Mouse (Mus musculus): Measurements from ENCODE around the gene Ppm1n. TPM values are rescaled to one million over a fixed set of nuclear protein-coding genes. Genes with fewer than 3 reads are reported as not detected.
"Not testable (repeated sequence)": the region's sequence is repeated elsewhere in the genome, so short reads cannot be mapped to it uniquely, and the experiment has no call there.

Gene Ppm1n
- polyA plus RNA-seq, 1 experiment from 2014 or later: 0.12 TPM

GRCm38 (mm10) chr7:19284763-19285162 lies 4.9 kb upstream of the Ppm1n start:
- no peak overlapping the region for H3K4me2 ChIP-seq (replicated peaks; ENCODE audit: low read depth)
- no peak overlapping the region for H3K9ac ChIP-seq (ENCODE audit: low read depth, low read length)
- WGBS: 33% methylated on average over 4 of the region's 4 CpGs
- H3K4me3 ChIP-seq (ENCODE audit: low read depth, low read length): no peak overlapping the region
- TF ChIP-seq CTCF (IDR thresholded peaks at IDR 0.05; ENCODE audit: low read depth): peak; percentile 81
- H3K9me3 ChIP-seq (ENCODE audit: control insufficient read depth): no peaks in the 10 kb centered on the region
- H3K27ac ChIP-seq (ENCODE audit: low read depth, low read length): no peak overlapping the region
- no peaks in the 10 kb centered on the region for H3K36me3 ChIP-seq (ENCODE audit: control insufficient read depth, insufficient read depth)
- H3K4me1 ChIP-seq (replicated peaks; ENCODE audit: control insufficient read depth, insufficient read depth, low read length): no peaks in the 10 kb centered on the region; the same call in 1 of the 2 replicates
- peaks cover 19% of the 10 kb centered on the region for H3K27me3 ChIP-seq (replicated peaks; ENCODE audit: control insufficient read depth, insufficient read depth, low read length)
- no peak for ATAC-seq

- Histone ChIP-seq H3K9ac (ENCODE audit: low read depth, low read length) (no peak overlapping the region), H3K4me3 (ENCODE audit: low read depth, low read length) (0 out of 2 replicates have a peak overlapping the region, but pooled peaks have one; percentile 56)
- ATAC-seq: no peak
Measured at GRCm38 (mm10) chr7:19283406-19283804, 3.5 kb upstream of the Ppm1n start.

GRCm38 (mm10) chr7:19282791-19283405 lies 3.0 kb upstream of the Ppm1n start:
- no peaks in the 10 kb centered on the region; the same call in 1 of the 2 replicates for H3K4me1 ChIP-seq (replicated peaks; ENCODE audit: control insufficient read depth, insufficient read depth, low read length)
- H3K27ac ChIP-seq (ENCODE audit: low read depth, low read length): no peak overlapping the region
- TF ChIP-seq CTCF (IDR thresholded peaks at IDR 0.05; ENCODE audit: low read depth): no peak
- H3K9ac ChIP-seq (ENCODE audit: low read depth, low read length): peak overlapping the region; percentile 35; the same call in 1 of the 2 replicates
- H3K27me3 ChIP-seq (replicated peaks; ENCODE audit: control insufficient read depth, insufficient read depth, low read length): peaks cover 38% of the 10 kb centered on the region
- WGBS: under 1% methylated on average over 32 of the region's 35 CpGs
- H3K9me3 ChIP-seq (ENCODE audit: control insufficient read depth): no peaks in the 10 kb centered on the region
- peak; percentile 48 for ATAC-seq
- peak overlapping the region; percentile 88 for H3K4me2 ChIP-seq (replicated peaks; ENCODE audit: low read depth)
- peak overlapping the region; percentile 56 for H3K4me3 ChIP-seq (ENCODE audit: low read depth, low read length)
- no peaks in the 10 kb centered on the region for H3K36me3 ChIP-seq (ENCODE audit: control insufficient read depth, insufficient read depth)

More at GRCm38 (mm10) chr7:19283406-19283804, 3.5 kb upstream of the Ppm1n start:
- 33% methylated on average over 14 of the region's 14 CpGs for WGBS
- no peaks in the 10 kb centered on the region; the same call in 1 of the 2 replicates for H3K4me1 ChIP-seq (replicated peaks; ENCODE audit: control insufficient read depth, insufficient read depth, low read length)
- no peak overlapping the region for H3K27ac ChIP-seq (ENCODE audit: low read depth, low read length)
- peak overlapping the region; percentile 88; the same call in 1 of the 2 replicates for H3K4me2 ChIP-seq (replicated peaks; ENCODE audit: low read depth)
- peaks cover 33% of the 10 kb centered on the region for H3K27me3 ChIP-seq (replicated peaks; ENCODE audit: control insufficient read depth, insufficient read depth, low read length)
- no peaks in the 10 kb centered on the region for H3K36me3 ChIP-seq (ENCODE audit: control insufficient read depth, insufficient read depth)
- H3K9me3 ChIP-seq (ENCODE audit: control insufficient read depth): no peaks in the 10 kb centered on the region
- no peak for TF ChIP-seq CTCF (IDR thresholded peaks at IDR 0.05; ENCODE audit: low read depth)

GRCm38 (mm10) chr7:19282385-19282784 lies 2.5 kb upstream of the Ppm1n start, which contains the start of gene Rtn2:
TSS of gene Rtn2 (plus strand) at chr7:19282624.
- no peak for TF ChIP-seq CTCF (IDR thresholded peaks at IDR 0.05; ENCODE audit: low read depth)
- Histone ChIP-seq H3K4me2 (replicated peaks; ENCODE audit: low read depth) (peak within 1 kb of the TSS; percentile 88), H3K27me3 (replicated peaks; ENCODE audit: control insufficient read depth, insufficient read depth, low read length) (peaks cover 42% of the 10 kb centered on the region), H3K4me3 (ENCODE audit: low read depth, low read length) (peak within 1 kb of the TSS; percentile 56), H3K9ac (ENCODE audit: low read depth, low read length) (peak within 1 kb of the TSS; percentile 35; the same call in 1 of the 2 replicates), H3K4me1 (replicated peaks; ENCODE audit: control insufficient read depth, insufficient read depth, low read length) (no peaks in the 10 kb centered on the region; the same call in 1 of the 2 replicates), H3K27ac (ENCODE audit: low read depth, low read length) (no peak within 1 kb of the TSS), H3K36me3 (ENCODE audit: control insufficient read depth, insufficient read depth) (no peaks in the 10 kb centered on the region), H3K9me3 (ENCODE audit: control insufficient read depth) (no peaks in the 10 kb centered on the region)
- ATAC-seq: peak; percentile 75
- under 1% methylated on average over 36 of the region's 37 CpGs for WGBS

GRCm38 (mm10) chr7:19281680-19282304 lies 1.9 kb upstream of the Ppm1n start:
- Histone ChIP-seq H3K27me3 (replicated peaks; ENCODE audit: control insufficient read depth, insufficient read depth, low read length) (peaks cover 42% of the 10 kb centered on the region), H3K4me2 (replicated peaks; ENCODE audit: low read depth) (peak overlapping the region; percentile 88), H3K4me3 (ENCODE audit: low read depth, low read length) (0 out of 2 replicates have a peak overlapping the region, but pooled peaks have one; percentile 56)
- H3K36me3 ChIP-seq (ENCODE audit: control insufficient read depth, insufficient read depth); H3K9me3 ChIP-seq (ENCODE audit: control insufficient read depth); H3K27ac ChIP-seq (ENCODE audit: low read depth, low read length); H3K4me1 ChIP-seq (replicated peaks; ENCODE audit: control insufficient read depth, insufficient read depth, low read length); H3K9ac ChIP-seq (ENCODE audit: low read depth, low read length): not testable (repeated sequence)
- 33% methylated on average over 6 of the region's 6 CpGs for WGBS
- 0 out of 2 replicates have a peak, but pooled peaks have one; percentile 2 for ATAC-seq
- TF ChIP-seq CTCF (IDR thresholded peaks at IDR 0.05; ENCODE audit: low read depth): peak; percentile 80

- no peak for ATAC-seq
- H3K27me3 ChIP-seq (replicated peaks; ENCODE audit: control insufficient read depth, insufficient read depth, low read length): peaks cover 42% of the 10 kb centered on the region
- 3% methylated on average over 34 of the region's 34 CpGs for WGBS
Measured at GRCm38 (mm10) chr7:19279052-19279451, 812 bp downstream of the Ppm1n start.

More at GRCm38 (mm10) chr7:19279052-19279451, 812 bp downstream of the Ppm1n start:
- Histone ChIP-seq H3K27ac (ENCODE audit: low read depth, low read length) (no peak overlapping the region), H3K4me3 (ENCODE audit: low read depth, low read length) (peak overlapping the region; percentile 33), H3K4me1 (replicated peaks; ENCODE audit: control insufficient read depth, insufficient read depth, low read length) (no peaks in the 10 kb centered on the region; the same call in 1 of the 2 replicates), H3K36me3 (ENCODE audit: control insufficient read depth, insufficient read depth) (no peaks in the 10 kb centered on the region), H3K4me2 (replicated peaks; ENCODE audit: low read depth) (peak overlapping the region; percentile 60), H3K9ac (ENCODE audit: low read depth, low read length) (no peak overlapping the region), H3K9me3 (ENCODE audit: control insufficient read depth) (no peaks in the 10 kb centered on the region)
- TF ChIP-seq CTCF (IDR thresholded peaks at IDR 0.05; ENCODE audit: low read depth): no peak

Measured in intestine, postnatal 0 days (tissue).